Comparison of ENCODE assay signal across 8 mouse cellular contexts in genomic region chr11:103332890-103333651, GRCm38 (mm10). TPM values are rescaled to one million over a fixed set of nuclear protein-coding genes. Genes with fewer than 3 reads are reported as not detected.
A peak's percentile ranks its signal among the peaks of the same experiment; 100 is the strongest.
DNase-seq lines count a peak whose midpoint lies in the region; ATAC-seq lines count a peak whose summit lies in the region.

No protein-coding gene starts in this region.

- peak overlapping the region; percentile 52; the same call in 1 of the 2 replicates for H3K27ac ChIP-seq in heart, embryonic 10.5 days
- H3K27ac ChIP-seq in embryonic facial prominence, embryonic 15.5 days (replicated peaks): no peak overlapping the region
- H3K27ac ChIP-seq in liver, embryonic 12.5 days: no peak overlapping the region

- H3K4me3 ChIP-seq in heart, embryonic 10.5 days: peak overlapping the region; percentile 53
- H3K4me3 ChIP-seq in embryonic facial prominence, embryonic 15.5 days (replicated peaks): peak overlapping the region; percentile 32
- no peak overlapping the region for H3K4me3 ChIP-seq in liver, embryonic 12.5 days

- ATAC-seq in embryonic facial prominence, embryonic 15.5 days (ENCODE audit: insufficient number of reproducible peaks, low FRiP score, low TSS enrichment, low read depth): no peak
- ATAC-seq in liver, embryonic 12.5 days: no peak
- ATAC-seq in erythroblast, adult 5-6 weeks (replicated peaks; ENCODE audit: low FRiP score, poor library complexity, severe bottlenecking): no peak

- H3K4me2 ChIP-seq in embryonic facial prominence, embryonic 15.5 days (replicated peaks): peak overlapping the region; percentile 54
- peak overlapping the region; percentile 29 for H3K4me2 ChIP-seq in liver, embryonic 12.5 days

- H3K27me3 ChIP-seq in heart, embryonic 10.5 days (ENCODE audit: insufficient read depth, poor library complexity, severe bottlenecking): peaks cover 56% of the 10 kb centered on the region
- peaks cover 27% of the 10 kb centered on the region for H3K27me3 ChIP-seq in embryonic facial prominence, embryonic 15.5 days
- H3K27me3 ChIP-seq in liver, embryonic 12.5 days (replicated peaks): peaks cover 23% of the 10 kb centered on the region

- intact Hi-C loops in heart, postnatal 25 days (cut with DNase I): loop anchor here (1.0 to 2.0 kb wide), 2 partner anchors 26 to 66 kb away; no protein-coding TSS in a partner anchor

- no peak overlapping the region for H3K9ac ChIP-seq in embryonic facial prominence, embryonic 15.5 days
- no peak overlapping the region for H3K9ac ChIP-seq in liver, embryonic 12.5 days

- H3K4me1 ChIP-seq in heart, embryonic 10.5 days: peaks cover 24% of the 10 kb centered on the region
- H3K4me1 ChIP-seq in embryonic facial prominence, embryonic 15.5 days: peaks cover 25% of the 10 kb centered on the region
- peaks cover 12% of the 10 kb centered on the region; the same call in 1 of the 2 replicates for H3K4me1 ChIP-seq in liver, embryonic 12.5 days

- no peak for DNase-seq in heart, embryonic 10.5 days (ENCODE audit: low spot score)
- DNase-seq in heart, postnatal 25 days (ENCODE audit: low spot score): no peak
- DNase-seq in Muller cell, postnatal 12 days (ENCODE audit: inconsistent ontology term): peak; percentile 30
- DNase-seq in ovary, postnatal 10 days (ENCODE audit: low spot score): no peak
- no peak for DNase-seq in frontal cortex, postnatal 14 days (ENCODE audit: low spot score in 2 of 2)

- WGBS in heart, embryonic 10.5 days: 29% methylated on average over 34 of the region's 34 CpGs
- WGBS in embryonic facial prominence, embryonic 15.5 days: 30% methylated on average over 34 of the region's 34 CpGs
- 65% methylated on average over 34 of the region's 34 CpGs for WGBS in liver, embryonic 12.5 days (ENCODE audit: insufficient replicate concordance)

- no peaks in the 10 kb centered on the region for H3K36me3 ChIP-seq in heart, embryonic 10.5 days
- no peaks in the 10 kb centered on the region for H3K36me3 ChIP-seq in embryonic facial prominence, embryonic 15.5 days
- H3K36me3 ChIP-seq in liver, embryonic 12.5 days: no peaks in the 10 kb centered on the region

- H3K9me3 ChIP-seq in heart, embryonic 10.5 days: no peaks in the 10 kb centered on the region
- H3K9me3 ChIP-seq in embryonic facial prominence, embryonic 15.5 days (replicated peaks): no peaks in the 10 kb centered on the region
- no peaks in the 10 kb centered on the region for H3K9me3 ChIP-seq in liver, embryonic 12.5 days (replicated peaks)

RNA-seq across cellular contexts. Expression of gene Arhgap27, which starts 30.4 kb away (rescaled TPM):
- 5.7 and 6.0 TPM in 2 replicates for polyA plus RNA-seq in heart, embryonic 10.5 days (2016; fragmentation: Nextera tagmentation; extraction: Ambion mirVana)
- 10 to 100 TPM; 13.9 to 17.8 TPM for total RNA-seq in heart, postnatal 25 days (2021)
- polyA plus RNA-seq in embryonic facial prominence, embryonic 15.5 days (2015; fragmentation: Nextera tagmentation; extraction: Ambion mirVana): 12.3 and 12.4 TPM in 2 replicates
- 2.7 and 4.0 TPM in 2 replicates for polyA plus RNA-seq in liver, embryonic 12.5 days (2016; fragmentation: Nextera tagmentation; extraction: Ambion mirVana)
- 5.6 and 7.9 TPM in 2 replicates for total RNA-seq in erythroblast, adult 5-6 weeks (2015; ENCODE audit: low replicate concordance)
- total RNA-seq in erythroblast, adult 5-6 weeks (2017; ENCODE audit: low replicate concordance): 4.9 and 5.7 TPM in 2 replicates
